Mouse (Mus musculus) MEL (cell line): ENCODE measurements around the gene Galnt18.

Source experiments
- BHLHE40 ChIP-seq: IDR thresholded peaks from 2 replicates; pipeline ENCODE4 v1.6.1; 2012; ENCODE audit warnings: low read depth, mild to moderate bottlenecking, inconsistent platforms, low read length, improper control_type of control experiment, borderline replicate concordance
- CTCF ChIP-seq, 3 experiments: IDR thresholded peaks in 2 of 3; conservative IDR thresholded peaks in 1 of 3; 2 replicates each; pipeline ENCODE4 v1.5.1; 2011 to 2012; ENCODE audit warnings: low read length in 3 of 3, low read depth in 2 of 3, mild to moderate bottlenecking in 2 of 3, improper control_type of control experiment in 1 of 3, inconsistent platforms in 1 of 3, mixed read lengths in 1 of 3, moderate library complexity in 1 of 3; ENCODE audit not compliant: control insufficient read depth in 1 of 3, insufficient read depth in 1 of 3, poor library complexity in 1 of 3, severe bottlenecking in 1 of 3
- EP300 ChIP-seq, 2 experiments: IDR thresholded peaks; 2 replicates each; pipeline ENCODE4 v1.6.1; 2011; ENCODE audit warnings: improper control_type of control experiment in 2 of 2, low read length in 2 of 2, low read depth in 1 of 2, mild to moderate bottlenecking in 1 of 2
- ETS1 ChIP-seq: IDR thresholded peaks from 2 replicates; pipeline ENCODE4 v1.6.1; 2012; ENCODE audit warnings: low read depth, mild to moderate bottlenecking, inconsistent platforms, low read length, improper control_type of control experiment, moderate library complexity
- GATA1 ChIP-seq: IDR thresholded peaks from 2 replicates; pipeline ENCODE4 v1.6.1; 2011; ENCODE audit warnings: low read depth, low read length, improper control_type of control experiment
- JUND ChIP-seq: IDR thresholded peaks from 2 replicates; pipeline ENCODE4 v1.6.1; 2011; ENCODE audit warnings: low read depth, mild to moderate bottlenecking, improper control_type of control experiment, low read length
- KAT2A ChIP-seq: conservative IDR thresholded peaks from 2 replicates; pipeline ENCODE4 v1.6.1; 2012; ENCODE audit warnings: low read depth, low read length, improper control_type of control experiment, inconsistent platforms
- MXI1 ChIP-seq: IDR thresholded peaks from 2 replicates; pipeline ENCODE4 v1.6.1; 2011; ENCODE audit warnings: mild to moderate bottlenecking, low read depth, low read length, improper control_type of control experiment
- MYB ChIP-seq: IDR thresholded peaks from 2 replicates; pipeline ENCODE4 v1.6.1; 2011; ENCODE audit warnings: mild to moderate bottlenecking, low read depth, low read length, improper control_type of control experiment
- MYC ChIP-seq: IDR thresholded peaks from 2 replicates; pipeline ENCODE4 v1.6.1; 2011; ENCODE audit warnings: low read depth, mild to moderate bottlenecking, low read length, improper control_type of control experiment, moderate library complexity
- POLR2A ChIP-seq, 2 experiments: IDR thresholded peaks; 2 replicates each; pipeline ENCODE4 v1.6.1; 2011 to 2012; ENCODE audit warnings: low read length in 2 of 2, mild to moderate bottlenecking in 2 of 2, control low read depth in 1 of 2, improper control_type of control experiment in 1 of 2, low read depth in 1 of 2, moderate library complexity in 1 of 2; ENCODE audit not compliant: control insufficient read depth in 1 of 2, insufficient read depth in 1 of 2, poor library complexity in 1 of 2
- SMC3 ChIP-seq: IDR thresholded peaks from 2 replicates; pipeline ENCODE4 v1.6.1; 2011; ENCODE audit warnings: low read depth, low read length, improper control_type of control experiment
- UBTF ChIP-seq: IDR thresholded peaks from 2 replicates; pipeline ENCODE4 v1.6.1; 2012; ENCODE audit warnings: low read depth, mild to moderate bottlenecking, inconsistent platforms, low read length, improper control_type of control experiment, moderate library complexity, borderline replicate concordance; ENCODE audit not compliant: insufficient read depth
- ZC3H11A ChIP-seq: IDR thresholded peaks from 2 replicates; pipeline ENCODE4 v1.6.1; 2012; ENCODE audit warnings: low read depth, mild to moderate bottlenecking, inconsistent platforms, low read length, improper control_type of control experiment

DNA sequence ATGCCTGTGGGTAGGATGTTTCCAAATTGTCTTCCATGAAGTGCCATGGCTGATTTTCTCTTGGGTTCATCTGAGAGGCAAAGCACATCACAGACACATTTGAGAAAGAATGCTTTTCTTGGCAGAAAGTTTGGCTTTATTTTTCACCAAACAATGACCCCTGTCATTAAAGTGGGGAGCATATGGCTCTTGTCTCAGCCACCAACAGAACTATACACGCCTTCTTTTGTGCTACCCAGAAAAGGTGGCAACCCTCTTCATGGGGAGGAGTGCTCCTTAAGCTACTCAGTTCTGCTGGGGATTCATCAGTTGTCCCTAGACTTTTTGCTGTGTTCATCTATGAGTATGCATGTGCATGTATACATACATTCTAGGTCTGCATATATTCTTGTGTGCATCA lies 327.8 kb downstream of the Galnt18 start:
- TF ChIP-seq POLR2A (IDR thresholded peaks at IDR 0.05; ENCODE audit: control insufficient read depth in 1 of 2, insufficient read depth in 1 of 2, low read depth in 1 of 2, low read length in 2 of 2, poor library complexity in 1 of 2), result no peak
- no peak for TF ChIP-seq EP300 (IDR thresholded peaks at IDR 0.05; ENCODE audit: low read depth in 1 of 2, low read length in 2 of 2)
- TF ChIP-seq CTCF (IDR thresholded peaks at IDR 0.05 in 2 of 3, conservative IDR thresholded peaks at IDR 0.05 in 1 of 3; ENCODE audit: control insufficient read depth in 1 of 3, insufficient read depth in 1 of 3, low read depth in 2 of 3, low read length in 3 of 3, poor library complexity in 1 of 3, severe bottlenecking in 1 of 3), result no peak
- no peak for TF ChIP-seq GATA1
- TF ChIP-seq ZC3H11A, result no peak
- no peak for TF ChIP-seq SMC3
- TF ChIP-seq KAT2A, result no peak
- no peak for TF ChIP-seq MYB
- no peak for TF ChIP-seq MXI1
- TF ChIP-seq JUND, result no peak
- TF ChIP-seq ETS1, result no peak
- TF ChIP-seq UBTF, result no peak
- no peak for TF ChIP-seq MYC
- TF ChIP-seq BHLHE40, result no peak
